Mouse (Mus musculus): ENCODE results near the gene Kif9. TPM values are rescaled to one million over a fixed set of nuclear protein-coding genes. Genes with fewer than 3 reads are reported as not detected.
A peak's percentile ranks its signal among the peaks of the same experiment; 100 is the strongest.

The Kif9 gene
- polyA plus RNA-seq (2015; fragmentation: Nextera tagmentation; extraction: Ambion mirVana): 0.72 and 0.79 TPM in 2 replicates

DNA sequence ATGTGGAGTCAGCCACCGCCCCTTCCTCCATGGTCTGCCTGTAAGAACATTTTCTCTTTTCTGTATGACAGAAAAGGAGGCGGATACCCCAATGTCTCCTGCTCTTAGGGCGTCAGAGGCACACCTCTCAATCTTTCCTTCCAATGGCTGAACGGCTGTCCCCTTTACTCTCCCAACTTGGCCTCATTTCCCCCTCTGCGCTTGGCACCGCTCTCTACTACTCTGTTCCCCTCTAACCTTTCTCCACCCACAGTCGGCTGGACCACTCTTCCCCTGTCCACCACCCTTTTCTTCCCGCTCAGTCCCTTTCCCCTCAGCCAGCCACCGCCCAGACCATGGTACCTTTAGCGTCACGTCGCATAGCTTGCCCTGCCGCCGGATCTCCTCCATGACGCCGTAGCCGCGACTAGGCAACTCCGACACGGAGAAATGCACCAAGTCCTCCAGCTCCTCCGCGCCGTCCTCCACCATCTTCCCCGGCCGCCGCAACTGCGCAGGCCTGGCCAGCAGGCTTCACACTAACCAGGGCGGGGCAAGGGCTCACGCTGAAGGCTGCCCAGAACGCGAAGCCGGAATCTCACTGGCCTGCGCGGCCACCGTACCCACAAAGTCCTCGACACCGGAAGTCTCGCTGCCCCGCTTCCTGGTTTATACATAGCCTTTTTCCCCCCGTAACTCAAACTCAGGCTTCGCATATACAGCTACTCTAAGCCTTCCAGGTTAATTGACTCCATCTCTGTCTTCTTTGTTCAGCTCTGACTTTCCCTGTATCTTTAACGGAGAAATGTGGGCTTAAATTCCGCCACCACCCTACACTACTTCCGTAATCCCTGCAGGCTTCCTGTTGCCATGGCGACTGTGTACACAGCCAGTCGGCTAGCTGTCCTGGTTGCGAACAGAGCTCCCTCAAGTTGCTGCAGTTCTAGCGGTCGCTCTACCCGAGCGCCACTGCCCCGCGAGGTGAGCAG is at the start of gene Kif9, which contains the start of gene Klhl18:
Gene Kif9 (plus strand): TSS at position 835 of the 968 bp plus-strand sequence.
Gene Klhl18 (minus strand): TSS at position 571 of the 968 bp plus-strand sequence.
- WGBS: 0% methylated on average over 53 of the region's 53 CpGs
- peaks cover 8% of the 10 kb centered on the region for H3K4me1 ChIP-seq (replicated peaks)
- H3K27ac ChIP-seq: peak within 1 kb of the TSS; percentile 90
- no peaks in the 10 kb centered on the region for H3K36me3 ChIP-seq
- H3K27me3 ChIP-seq (replicated peaks): 0 out of 2 replicates have a peak, but pooled peaks cover 9% of the 10 kb centered on the region
- H3K4me3 ChIP-seq (replicated peaks): peak within 1 kb of the TSS; percentile 71
- H3K4me2 ChIP-seq (replicated peaks): peak within 1 kb of the TSS; percentile 81
- H3K9me3 ChIP-seq: no peaks in the 10 kb centered on the region
- peak; percentile 99 for ATAC-seq
- H3K9ac ChIP-seq: peak within 1 kb of the TSS; percentile 70

DNA sequence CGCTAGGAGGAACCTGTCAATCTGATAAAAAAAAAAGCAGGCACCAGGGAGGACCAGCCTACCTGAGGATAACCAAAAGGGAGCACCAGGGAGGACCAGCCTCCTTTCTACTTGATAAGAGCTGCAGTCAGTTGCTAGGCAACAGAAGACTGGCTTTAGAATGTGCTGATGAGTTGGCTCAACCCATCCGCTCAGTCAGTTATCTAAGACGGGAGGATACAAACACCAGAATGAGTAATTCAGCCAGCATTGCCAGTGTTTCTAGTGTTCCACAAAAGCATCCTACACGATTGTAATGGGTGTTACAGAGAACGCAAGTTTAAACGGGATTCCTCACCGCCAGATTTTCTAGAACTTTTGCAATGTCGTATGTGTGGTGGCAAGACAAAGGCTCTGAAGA is 45.5 kb upstream of the Kif9 start:
- no peak for ATAC-seq
- Histone ChIP-seq H3K27me3 (replicated peaks) (no peaks in the 10 kb centered on the region), H3K4me2 (replicated peaks) (no peak overlapping the region), H3K4me3 (replicated peaks) (no peak overlapping the region), H3K9ac (no peak overlapping the region), H3K36me3 (peaks cover 9% of the 10 kb centered on the region), H3K27ac (no peak overlapping the region), H3K9me3 (no peaks in the 10 kb centered on the region), H3K4me1 (replicated peaks) (no peaks in the 10 kb centered on the region)
- WGBS: 77% methylated on average over 8 of the region's 8 CpGs

DNA sequence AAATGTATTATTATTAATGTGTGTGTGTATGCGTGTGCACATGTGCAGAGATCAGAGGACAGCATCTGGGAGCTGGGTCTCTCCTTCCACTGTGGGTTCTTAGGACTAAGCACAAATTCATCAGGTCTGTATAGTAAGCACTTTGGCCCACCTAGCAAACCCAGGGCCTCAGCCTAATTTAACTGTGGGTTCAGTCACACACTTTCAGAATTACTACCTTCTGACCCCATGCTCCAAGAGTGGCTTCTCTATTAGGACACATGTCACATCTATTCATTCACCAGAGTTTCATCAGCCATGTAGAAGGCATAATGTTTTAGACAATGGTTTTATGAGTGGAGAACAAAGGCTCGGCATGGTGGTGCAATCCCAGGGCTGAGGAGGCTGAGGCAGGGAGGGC is 43.7 kb upstream of the Kif9 start:
- Histone ChIP-seq H3K27ac (no peak overlapping the region), H3K9ac (no peak overlapping the region), H3K4me1 (replicated peaks) (no peaks in the 10 kb centered on the region), H3K4me3 (replicated peaks) (no peak overlapping the region), H3K27me3 (replicated peaks) (no peaks in the 10 kb centered on the region), H3K36me3 (peaks cover 9% of the 10 kb centered on the region), H3K4me2 (replicated peaks) (no peak overlapping the region), H3K9me3 (no peaks in the 10 kb centered on the region)
- WGBS: 92% methylated on average over 2 of the region's 2 CpGs
- no peak for ATAC-seq

DNA sequence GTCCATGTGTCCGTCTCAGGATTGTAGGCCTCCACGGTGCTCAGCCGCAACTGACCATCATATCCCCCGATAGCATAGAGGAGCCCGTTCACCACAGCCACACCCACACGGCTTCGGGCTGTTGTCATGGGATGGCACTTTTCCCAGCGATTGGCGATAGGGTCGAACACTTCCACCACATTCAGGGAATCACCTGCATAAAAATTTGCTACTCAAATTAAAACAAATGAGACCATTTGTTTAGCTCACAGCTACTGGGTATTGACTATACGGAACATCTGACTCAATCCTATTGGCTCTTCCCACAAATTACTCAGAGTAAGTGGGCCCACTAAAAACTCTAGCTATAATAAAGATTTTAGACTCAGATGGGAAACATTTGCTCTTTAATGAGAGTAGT is 40.7 kb upstream of the Kif9 start:
- 93% methylated on average over 11 of the region's 11 CpGs for WGBS
- no peak overlapping the region for H3K27ac ChIP-seq
- no peaks in the 10 kb centered on the region for H3K36me3 ChIP-seq
- no peaks in the 10 kb centered on the region for H3K27me3 ChIP-seq (replicated peaks)
- H3K4me1 ChIP-seq (replicated peaks): no peaks in the 10 kb centered on the region
- H3K9me3 ChIP-seq: no peaks in the 10 kb centered on the region
- H3K9ac ChIP-seq: no peak overlapping the region
- ATAC-seq: no peak
- no peak overlapping the region for H3K4me2 ChIP-seq (replicated peaks)
- no peak overlapping the region for H3K4me3 ChIP-seq (replicated peaks)

DNA sequence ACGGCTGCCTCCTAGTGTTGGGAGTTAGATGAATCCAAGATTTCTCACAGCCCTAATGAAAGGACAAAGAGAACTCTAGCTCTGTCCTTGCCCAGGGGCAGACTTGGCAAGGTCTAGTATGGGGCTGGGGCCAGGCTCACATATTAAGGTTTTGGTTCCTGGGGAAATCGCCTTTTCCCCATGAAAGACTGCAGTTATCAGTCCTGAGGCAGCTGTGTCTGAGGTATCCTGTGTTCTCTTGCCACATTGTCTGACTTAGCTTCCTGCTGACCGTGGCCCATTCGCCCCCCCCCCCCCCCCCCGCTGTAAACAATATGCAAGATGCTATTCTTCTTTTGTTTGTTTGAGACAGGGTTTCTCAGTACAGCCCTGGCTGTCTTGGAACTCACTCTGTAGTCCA is 36.7 kb upstream of the Kif9 start:
- H3K36me3 ChIP-seq: no peaks in the 10 kb centered on the region
- H3K4me3 ChIP-seq (replicated peaks): no peak overlapping the region
- 79% methylated on average over 2 of the region's 5 CpGs for WGBS
- no peaks in the 10 kb centered on the region for H3K4me1 ChIP-seq (replicated peaks)
- no peak overlapping the region for H3K27ac ChIP-seq
- no peak overlapping the region for H3K9ac ChIP-seq
- no peaks in the 10 kb centered on the region for H3K27me3 ChIP-seq (replicated peaks)
- no peaks in the 10 kb centered on the region for H3K9me3 ChIP-seq
- no peak overlapping the region for H3K4me2 ChIP-seq (replicated peaks)
- ATAC-seq: no peak

DNA sequence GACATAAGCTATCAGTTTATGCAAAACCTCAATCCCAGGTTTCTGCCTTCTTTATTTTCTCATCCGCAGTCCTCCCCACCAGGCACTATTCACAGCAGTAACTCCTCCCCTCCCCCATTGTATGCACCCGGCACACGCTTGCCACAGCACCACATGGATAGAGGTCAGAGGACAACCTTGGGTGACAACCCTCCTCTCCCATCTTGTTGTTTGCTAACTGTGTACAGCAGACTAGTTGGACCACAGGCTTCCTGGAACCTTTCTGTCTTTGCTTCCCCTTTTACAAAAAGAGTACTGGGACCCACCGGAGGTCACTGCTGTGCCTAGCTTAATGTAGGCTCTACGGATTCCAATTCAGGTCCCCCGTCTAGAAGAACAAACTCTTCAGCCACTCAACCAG is 36.2 kb upstream of the Kif9 start:
- H3K9me3 ChIP-seq: no peaks in the 10 kb centered on the region
- ATAC-seq: no peak
- no peak overlapping the region for H3K4me3 ChIP-seq (replicated peaks)
- H3K4me1 ChIP-seq (replicated peaks): no peaks in the 10 kb centered on the region
- 86% methylated on average over 6 of the region's 6 CpGs for WGBS
- no peak overlapping the region for H3K9ac ChIP-seq
- no peak overlapping the region for H3K27ac ChIP-seq
- H3K36me3 ChIP-seq: no peaks in the 10 kb centered on the region
- H3K4me2 ChIP-seq (replicated peaks): no peak overlapping the region
- no peaks in the 10 kb centered on the region for H3K27me3 ChIP-seq (replicated peaks)

DNA sequence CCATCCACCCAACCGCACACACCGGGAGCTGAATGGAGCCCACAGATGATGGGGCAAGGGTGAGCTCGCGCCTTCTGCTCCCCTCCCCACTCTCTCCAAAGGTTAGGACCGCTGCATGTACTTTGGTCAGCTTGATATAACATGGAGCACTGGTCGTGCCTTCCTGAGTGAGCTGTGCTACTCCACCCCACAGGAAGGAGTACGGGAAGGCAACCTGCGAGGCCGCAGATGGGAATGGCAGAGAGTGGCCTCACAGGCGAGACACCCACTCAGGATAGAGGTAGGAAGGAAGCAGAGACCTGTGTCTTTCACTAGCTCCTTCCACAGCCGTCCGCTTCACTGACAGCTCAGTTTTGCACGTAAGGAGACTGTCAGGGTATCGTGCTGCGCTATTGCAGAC is 28.4 kb upstream of the Kif9 start:
- H3K4me3 ChIP-seq (replicated peaks): no peak overlapping the region
- ATAC-seq: no peak
- H3K4me2 ChIP-seq (replicated peaks): no peak overlapping the region
- WGBS: 77% methylated on average over 15 of the region's 15 CpGs
- H3K27ac ChIP-seq: no peak overlapping the region
- H3K36me3 ChIP-seq: no peaks in the 10 kb centered on the region
- no peaks in the 10 kb centered on the region for H3K4me1 ChIP-seq (replicated peaks)
- H3K9me3 ChIP-seq: no peaks in the 10 kb centered on the region
- H3K9ac ChIP-seq: no peak overlapping the region
- no peaks in the 10 kb centered on the region for H3K27me3 ChIP-seq (replicated peaks)

DNA sequence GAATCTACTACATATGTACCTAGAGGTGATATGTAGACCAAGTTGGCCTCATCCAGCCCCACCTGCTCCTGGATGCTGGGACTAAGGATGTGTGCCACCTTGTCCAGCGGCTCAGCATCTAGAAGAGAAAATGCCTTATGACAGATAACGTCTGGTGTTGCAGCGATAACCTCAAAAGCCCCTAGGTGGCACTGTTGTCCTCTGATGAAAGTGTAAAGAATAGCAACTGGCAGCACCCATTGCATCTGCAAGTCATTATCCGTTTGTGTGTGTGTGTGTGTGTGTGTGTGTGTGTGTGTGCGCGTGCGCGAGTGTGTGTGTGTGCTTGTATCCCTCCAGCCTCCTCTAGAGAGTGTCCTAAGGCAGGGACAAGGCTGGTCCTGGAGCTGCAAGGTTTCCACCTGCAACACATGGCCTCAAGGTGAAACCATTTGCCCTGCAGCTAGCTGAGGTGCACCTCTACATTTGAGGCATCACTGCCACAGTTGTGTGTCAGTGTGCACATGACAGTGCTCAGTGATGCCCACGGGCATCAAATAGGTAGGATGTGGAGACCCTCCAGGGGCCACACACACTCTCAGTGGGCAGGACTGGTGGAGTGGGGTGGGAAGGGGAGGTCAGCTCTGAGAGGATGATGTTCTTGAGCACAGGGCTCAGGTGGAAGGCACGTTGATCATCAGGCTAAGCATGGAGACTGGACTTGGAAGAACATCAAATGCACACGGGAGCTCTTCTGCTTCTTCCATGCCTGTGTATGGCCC is 27.7 kb upstream of the Kif9 start:
- no peaks in the 10 kb centered on the region for H3K27me3 ChIP-seq (replicated peaks)
- no peak overlapping the region for H3K27ac ChIP-seq
- H3K9ac ChIP-seq: no peak overlapping the region
- ATAC-seq: peak; percentile 82
- H3K36me3 ChIP-seq: no peaks in the 10 kb centered on the region
- WGBS: 24% methylated on average over 11 of the region's 11 CpGs
- no peak overlapping the region for H3K4me2 ChIP-seq (replicated peaks)
- no peaks in the 10 kb centered on the region for H3K4me1 ChIP-seq (replicated peaks)
- H3K9me3 ChIP-seq: no peaks in the 10 kb centered on the region
- no peak overlapping the region for H3K4me3 ChIP-seq (replicated peaks)

DNA sequence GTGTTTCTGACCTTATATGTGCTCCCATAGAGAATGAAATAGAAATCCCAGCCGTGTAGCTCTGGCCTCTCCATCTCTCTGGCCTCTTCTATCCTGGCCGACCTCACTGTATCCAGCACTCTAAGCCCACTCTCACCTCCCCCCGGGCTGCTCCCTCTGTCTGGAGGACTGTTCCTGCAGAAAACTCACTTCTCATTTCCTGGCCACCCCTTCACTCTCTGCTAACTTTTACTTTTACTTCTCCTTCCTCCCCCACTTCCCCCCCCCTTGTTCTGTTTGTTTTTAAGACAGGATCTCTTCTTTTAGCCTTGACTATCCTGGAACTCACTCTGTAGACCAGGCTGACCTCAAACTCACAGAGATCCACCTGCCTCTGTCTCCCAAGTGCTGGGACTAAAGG is 24.2 kb upstream of the Kif9 start:
- Histone ChIP-seq H3K27ac (no peak overlapping the region), H3K4me3 (replicated peaks) (no peak overlapping the region), H3K9me3 (no peaks in the 10 kb centered on the region), H3K36me3 (no peaks in the 10 kb centered on the region), H3K4me1 (replicated peaks) (0 out of 2 replicates have a peak, but pooled peaks cover 2% of the 10 kb centered on the region), H3K9ac (no peak overlapping the region), H3K4me2 (replicated peaks) (no peak overlapping the region), H3K27me3 (replicated peaks) (no peaks in the 10 kb centered on the region)
- no peak for ATAC-seq
- WGBS: 69% methylated on average over 3 of the region's 3 CpGs

DNA sequence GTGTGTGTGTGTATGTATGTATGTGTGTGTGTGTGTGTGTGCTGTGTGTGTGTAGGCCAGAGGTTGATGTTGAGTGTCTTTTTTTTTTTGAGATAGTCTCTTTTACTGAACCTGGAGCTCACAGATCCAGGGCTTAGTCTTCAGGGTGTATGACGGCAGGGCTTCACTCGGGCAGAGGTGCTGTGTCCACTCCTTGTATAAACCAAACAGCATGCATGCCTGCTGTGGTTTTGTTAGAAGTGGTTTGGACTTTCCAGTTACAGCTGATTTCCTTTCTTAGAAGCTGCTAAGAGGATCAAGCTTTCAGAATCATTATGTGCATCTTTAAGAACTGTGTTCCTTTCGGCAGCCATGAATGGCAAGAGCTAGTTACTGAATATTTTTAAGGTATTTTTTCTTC is 18.8 kb upstream of the Kif9 start:
- H3K27me3 ChIP-seq (replicated peaks): no peaks in the 10 kb centered on the region
- no peak overlapping the region for H3K4me3 ChIP-seq (replicated peaks)
- no peaks in the 10 kb centered on the region for H3K9me3 ChIP-seq
- no peak overlapping the region for H3K4me2 ChIP-seq (replicated peaks)
- H3K9ac ChIP-seq: no peak overlapping the region
- no peaks in the 10 kb centered on the region for H3K36me3 ChIP-seq
- H3K4me1 ChIP-seq (replicated peaks): 0 out of 2 replicates have a peak, but pooled peaks cover 8% of the 10 kb centered on the region
- 89% methylated on average over 3 of the region's 3 CpGs for WGBS
- no peak overlapping the region for H3K27ac ChIP-seq
- no peak for ATAC-seq

DNA sequence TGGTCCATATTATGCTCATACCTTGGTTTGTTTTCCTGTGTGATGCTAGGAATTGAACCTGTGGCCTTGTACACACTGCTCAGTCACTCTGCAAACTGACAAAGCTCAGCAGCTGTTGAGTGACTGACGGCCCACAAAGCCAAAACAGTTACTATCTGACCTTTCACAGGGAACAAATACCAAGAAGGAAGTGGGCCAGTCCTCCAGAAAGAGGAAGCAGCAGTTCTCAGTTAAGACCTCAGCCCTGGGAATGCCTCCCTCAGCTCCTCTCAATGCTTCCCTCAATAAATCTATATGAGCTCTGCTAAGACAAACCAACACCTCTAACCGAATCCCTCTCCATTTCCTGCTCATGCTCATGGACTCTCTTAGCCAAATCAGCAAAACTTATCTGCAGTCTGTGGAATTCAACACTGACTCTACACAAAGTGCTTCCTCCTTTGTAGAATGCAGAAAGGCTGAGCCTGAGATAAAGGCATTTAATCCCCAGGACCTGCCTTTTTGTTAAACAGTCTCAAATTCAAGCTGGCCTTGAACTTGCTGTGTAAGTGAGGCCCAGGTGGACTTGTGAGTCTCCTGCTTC is 17.5 kb upstream of the Kif9 start:
- H3K27me3 ChIP-seq (replicated peaks): no peaks in the 10 kb centered on the region
- 38% methylated on average over 2 of the region's 2 CpGs for WGBS
- H3K9me3 ChIP-seq: no peaks in the 10 kb centered on the region
- H3K4me3 ChIP-seq (replicated peaks): no peak overlapping the region
- H3K9ac ChIP-seq: no peak overlapping the region
- peak; percentile 52 for ATAC-seq
- no peaks in the 10 kb centered on the region for H3K36me3 ChIP-seq
- H3K27ac ChIP-seq: 0 out of 2 replicates have a peak overlapping the region, but pooled peaks have one; percentile 40
- H3K4me2 ChIP-seq (replicated peaks): no peak overlapping the region
- H3K4me1 ChIP-seq (replicated peaks): 0 out of 2 replicates have a peak, but pooled peaks cover 8% of the 10 kb centered on the region

All from intestine, embryonic 15.5 days (tissue).